Mouse (Mus musculus): ENCODE data around the gene Cyb5r1. TPM values are rescaled to one million over a fixed set of nuclear protein-coding genes. Genes with fewer than 3 reads are reported as not detected.

The Cyb5r1 gene
- polyA plus RNA-seq, 1 experiment from 2014 or later: 37.4 TPM

Other genes with a start within 250 kb of the Cyb5r1 start
- gene Chil1, start 223.4 kb upstream of the Cyb5r1 start, polyA plus RNA-seq (2015; fragmentation: Nextera tagmentation; extraction: Ambion mirVana): 0.77 and 0.96 TPM in 2 replicates
- gene Mybph, start 212.1 kb upstream of the Cyb5r1 start, polyA plus RNA-seq (2015; fragmentation: Nextera tagmentation; extraction: Ambion mirVana): 0.28 and 0.76 TPM in 2 replicates
- 18.5 and 20.5 TPM in 2 replicates for gene Adora1, start 170.1 kb upstream of the Cyb5r1 start, polyA plus RNA-seq (2015; fragmentation: Nextera tagmentation; extraction: Ambion mirVana)
- 0.98 and 2.0 TPM in 2 replicates for gene Myog, start 115.6 kb upstream of the Cyb5r1 start, polyA plus RNA-seq (2015; fragmentation: Nextera tagmentation; extraction: Ambion mirVana)
- 9.7 and 10.3 TPM in 2 replicates for gene Ppfia4, start 72.6 kb upstream of the Cyb5r1 start, polyA plus RNA-seq (2015; fragmentation: Nextera tagmentation; extraction: Ambion mirVana)
- gene Tmem183a, start 43.6 kb upstream of the Cyb5r1 start, polyA plus RNA-seq (2015; fragmentation: Nextera tagmentation; extraction: Ambion mirVana): 53.0 and 58.1 TPM in 2 replicates
- gene 4933406M09Rik, start 19.6 kb upstream of the Cyb5r1 start, polyA plus RNA-seq (2015; fragmentation: Nextera tagmentation; extraction: Ambion mirVana): not detected in 2 replicates
- 139 and 142 TPM in 2 replicates for gene Adipor1, start 9.8 kb downstream of the Cyb5r1 start, polyA plus RNA-seq (2015; fragmentation: Nextera tagmentation; extraction: Ambion mirVana)
- gene Klhl12, start 50.0 kb downstream of the Cyb5r1 start, polyA plus RNA-seq (2015; fragmentation: Nextera tagmentation; extraction: Ambion mirVana): 17.5 and 19.9 TPM in 2 replicates
- gene Rabif, start 89.1 kb downstream of the Cyb5r1 start, polyA plus RNA-seq (2015; fragmentation: Nextera tagmentation; extraction: Ambion mirVana): 25.8 and 29.3 TPM in 2 replicates
- not detected in 2 replicates for gene Mgat4e, start 144.1 kb downstream of the Cyb5r1 start, polyA plus RNA-seq (2015; fragmentation: Nextera tagmentation; extraction: Ambion mirVana)
- gene Kdm5b, start 154.6 kb downstream of the Cyb5r1 start, polyA plus RNA-seq (2015; fragmentation: Nextera tagmentation; extraction: Ambion mirVana): 25.9 and 32.0 TPM in 2 replicates
- 0.23 and 0.34 TPM in 2 replicates for gene Syt2, start 241.1 kb downstream of the Cyb5r1 start, polyA plus RNA-seq (2015; fragmentation: Nextera tagmentation; extraction: Ambion mirVana)

Data from heart, embryonic 15.5 days (tissue).